Mouse (Mus musculus) midbrain, embryonic 16.5 days (tissue): ENCODE measurements around the gene Tbc1d20. TPM values are rescaled to one million over a fixed set of nuclear protein-coding genes. Genes with fewer than 3 reads are reported as not detected.
A peak's percentile ranks its signal among the peaks of the same experiment; 100 is the strongest.
"Not testable (repeated sequence)": the region's sequence is repeated elsewhere in the genome, so short reads cannot be mapped to it uniquely, and the experiment has no call there.

Source experiments
- ATAC-seq: fragments of 200-750 bp; cut with Nextera tagmentation; 2 replicates; pipeline ENCODE4 v1.8.0; 2017; ENCODE audit warnings: moderate TSS enrichment
- H3K27ac ChIP-seq: fragments of 300-500 bp; sonication (generic); 2 replicates; pipeline ENCODE4 v1.5.1; 2014; ENCODE audit warnings: mild to moderate bottlenecking, low read length, mixed read lengths
- H3K27me3 ChIP-seq: fragments of 300-500 bp; sonication (generic); 2 replicates; pipeline ENCODE4 v1.6.1; 2014; ENCODE audit warnings: low read depth, low read length, mixed read lengths; ENCODE audit not compliant: control insufficient read depth, insufficient read depth
- H3K36me3 ChIP-seq: fragments of 300-500 bp; sonication (generic); 2 replicates; pipeline ENCODE4 v1.6.1; 2014; ENCODE audit warnings: mild to moderate bottlenecking, low read length, moderate library complexity, mixed read lengths; ENCODE audit not compliant: control insufficient read depth, insufficient read depth
- H3K4me1 ChIP-seq: fragments of 300-500 bp; sonication (generic); 2 replicates; pipeline ENCODE4 v1.6.1; 2014; ENCODE audit warnings: mild to moderate bottlenecking, low read length, mixed read lengths; ENCODE audit not compliant: control insufficient read depth, insufficient read depth
- H3K4me2 ChIP-seq: fragments of 300-500 bp; sonication (generic); 2 replicates; pipeline ENCODE4 v1.6.1; 2014; ENCODE audit warnings: mild to moderate bottlenecking, low read length, mixed read lengths
- H3K4me3 ChIP-seq: fragments of 300-500 bp; sonication (generic); 2 replicates; pipeline ENCODE4 v1.5.1; 2014; ENCODE audit warnings: low read depth, mild to moderate bottlenecking, low read length, moderate library complexity, mixed read lengths
- H3K9ac ChIP-seq: fragments of 300-500 bp; sonication (generic); 2 replicates; pipeline ENCODE4 v1.6.1; 2014; ENCODE audit warnings: low read depth, low read length, mixed read lengths
- H3K9me3 ChIP-seq: fragments of 300-500 bp; sonication (generic); replicated peaks from 2 replicates; pipeline ENCODE4 v1.6.1; 2014; ENCODE audit warnings: mild to moderate bottlenecking, low read length, mixed read lengths; ENCODE audit not compliant: control insufficient read depth, poor library complexity, severe bottlenecking
- WGBS: fragments of 180-500 bp; shearing (Covaris S2); extraction: QIAGEN DNeasy Blood & Tissue Kit; methylation state at CpG from one replicate; pipeline ENCODE4 v1.1.7; 2014; 5-methylcytosine and 5-hydroxymethylcytosine counted together
- polyA plus RNA-seq: library from polyadenylated mRNA; unstranded; fragments of >200 nt; fragmentation: Nextera tagmentation; extraction: Ambion mirVana; gene quantifications from 2 replicates; pipeline ENCODE4 v1.2.1, GENCODE M21; 2015

Tbc1d20 gene
- 33.6 and 34.2 TPM in 2 replicates for polyA plus RNA-seq

DNA sequence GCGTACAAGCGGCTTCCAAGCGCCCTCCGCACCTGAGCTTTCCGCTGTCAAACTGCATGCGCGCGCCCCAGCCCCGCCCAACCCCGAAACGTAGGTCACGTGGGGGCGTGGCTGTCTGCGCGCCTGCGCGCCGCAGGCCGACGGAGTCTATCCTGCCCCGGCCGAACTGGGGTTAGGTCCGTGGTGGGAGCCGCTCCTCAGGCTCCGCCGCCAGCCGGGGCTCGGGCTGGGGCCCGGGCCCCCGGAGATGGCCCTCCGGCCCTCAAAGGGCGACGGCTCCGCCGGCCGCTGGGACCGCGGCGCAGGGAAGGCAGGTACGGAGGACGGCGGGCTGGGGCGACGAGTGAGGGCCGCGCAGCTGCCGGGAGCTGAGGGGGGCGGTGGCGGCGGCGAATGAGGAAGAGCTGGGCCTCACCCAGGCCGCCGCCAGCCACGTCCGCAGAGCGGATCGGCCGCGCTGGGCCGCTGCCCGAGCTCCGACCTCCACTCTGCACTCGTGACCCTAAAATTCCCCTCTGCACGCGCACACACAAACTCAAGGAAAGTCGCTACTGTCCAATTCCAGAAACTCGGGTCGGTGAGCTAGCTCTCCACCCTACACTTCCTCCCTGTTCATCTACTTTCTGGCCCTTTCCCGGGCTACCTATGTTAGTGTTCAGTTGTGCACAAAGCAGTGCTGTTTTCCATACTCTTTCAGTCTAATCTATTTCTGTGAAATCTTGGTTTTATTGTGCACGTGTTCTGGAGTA is at the start of gene Tbc1d20:
Tbc1d20 (plus strand) TSS at position 102 of the 749 bp plus-strand sequence.
- Histone ChIP-seq H3K36me3 (no peaks in the 10 kb centered on the region), H3K4me3 (peak within 1 kb of the TSS; percentile 98), H3K4me2 (peak within 1 kb of the TSS; percentile 93), H3K9ac (peak within 1 kb of the TSS; percentile 97), H3K27ac (peak within 1 kb of the TSS; percentile 87), H3K27me3 (no peaks in the 10 kb centered on the region), H3K4me1 (peaks cover 25% of the 10 kb centered on the region), H3K9me3 (no peaks in the 10 kb centered on the region)
- under 1% methylated on average over 65 of the region's 70 CpGs for WGBS
- ATAC-seq = peak; percentile 96

GRCm38 (mm10) chr2:152247213-152247612 is 46.4 kb upstream of the Tbc1d20 start:
- H3K9ac ChIP-seq = no peak overlapping the region
- H3K9me3 ChIP-seq = no peaks in the 10 kb centered on the region
- no peak for ATAC-seq
- H3K36me3 ChIP-seq = peaks cover 4% of the 10 kb centered on the region
- no peak overlapping the region for H3K4me3 ChIP-seq
- no peaks in the 10 kb centered on the region for H3K27me3 ChIP-seq
- WGBS = 83% methylated on average over 1 of the region's 1 CpGs
- no peak overlapping the region for H3K27ac ChIP-seq
- no peaks in the 10 kb centered on the region for H3K4me1 ChIP-seq
- no peak overlapping the region for H3K4me2 ChIP-seq

- H3K4me3 ChIP-seq = no peak overlapping the region
- ATAC-seq = no peak
- 91% methylated on average over 2 of the region's 4 CpGs for WGBS
Measured at GRCm38 (mm10) chr2:152250511-152250910, 43.1 kb upstream of the Tbc1d20 start.

DNA sequence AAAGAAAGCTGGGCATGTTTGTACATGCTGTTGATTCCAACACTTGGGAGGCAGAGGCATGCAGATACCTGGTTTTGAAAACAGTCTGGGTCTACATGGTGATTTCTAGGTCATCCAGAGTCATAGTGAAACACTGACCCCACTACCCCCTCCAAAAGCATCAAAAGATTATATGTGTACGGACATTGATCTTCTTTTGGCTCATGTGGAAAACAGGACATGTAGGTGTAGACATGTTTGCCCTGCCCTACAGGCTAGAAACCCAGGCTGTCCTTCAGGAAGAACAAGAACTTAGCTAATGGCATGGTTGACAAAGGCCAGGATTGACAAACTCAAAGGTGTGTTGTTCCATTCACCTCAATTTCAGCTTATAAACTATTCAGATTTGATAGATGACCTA is 33.9 kb upstream of the Tbc1d20 start:
- H3K27me3 ChIP-seq = no peaks in the 10 kb centered on the region
- ATAC-seq = no peak
- 94% methylated on average over 1 of the region's 1 CpGs for WGBS
- H3K27ac ChIP-seq = no peak overlapping the region
- H3K36me3 ChIP-seq = peaks cover 35% of the 10 kb centered on the region
- no peak overlapping the region for H3K9ac ChIP-seq
- H3K4me2 ChIP-seq = no peak overlapping the region
- H3K9me3 ChIP-seq = no peaks in the 10 kb centered on the region
- H3K4me3 ChIP-seq = no peak overlapping the region
- no peaks in the 10 kb centered on the region for H3K4me1 ChIP-seq

More at GRCm38 (mm10) chr2:152250511-152250910, 43.1 kb upstream of the Tbc1d20 start:
- H3K4me2 ChIP-seq = no peak overlapping the region
- no peaks in the 10 kb centered on the region for H3K4me1 ChIP-seq
- no peak overlapping the region for H3K27ac ChIP-seq
- H3K9ac ChIP-seq = no peak overlapping the region
- H3K36me3 ChIP-seq = peaks cover 21% of the 10 kb centered on the region
- no peaks in the 10 kb centered on the region for H3K27me3 ChIP-seq
- H3K9me3 ChIP-seq = no peaks in the 10 kb centered on the region

DNA sequence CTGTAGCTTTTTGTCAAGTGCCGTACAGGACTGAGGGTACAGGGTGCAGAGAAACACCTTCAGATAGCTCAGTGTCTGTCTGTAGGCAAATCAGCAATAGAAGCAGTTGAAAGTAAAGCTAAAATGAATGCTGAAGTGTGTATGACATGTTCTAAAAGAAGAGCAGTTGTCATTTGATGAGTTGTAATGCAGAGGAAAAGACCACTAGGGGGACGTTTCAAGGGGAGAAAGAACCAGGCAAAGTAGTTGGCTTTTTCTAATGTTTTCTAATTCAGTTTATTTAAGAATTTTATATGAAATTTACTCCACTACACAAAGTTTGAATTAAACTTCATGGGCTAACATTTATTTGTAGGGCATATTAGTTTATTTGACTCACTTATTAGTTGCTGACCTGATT is 20.0 kb upstream of the Tbc1d20 start:
- peaks cover 18% of the 10 kb centered on the region; the same call in 1 of the 2 replicates for H3K36me3 ChIP-seq
- H3K4me1 ChIP-seq = no peaks in the 10 kb centered on the region
- no peak overlapping the region for H3K27ac ChIP-seq
- H3K27me3 ChIP-seq = no peaks in the 10 kb centered on the region
- no peak overlapping the region for H3K4me3 ChIP-seq
- H3K9ac ChIP-seq = no peak overlapping the region
- no peaks in the 10 kb centered on the region for H3K9me3 ChIP-seq
- no peak overlapping the region for H3K4me2 ChIP-seq
- 79% methylated on average over 2 of the region's 2 CpGs for WGBS
- no peak for ATAC-seq

- H3K36me3 ChIP-seq = peaks cover 27% of the 10 kb centered on the region
- H3K4me3 ChIP-seq = no peak overlapping the region
- H3K27ac ChIP-seq = no peak overlapping the region
- no peaks in the 10 kb centered on the region for H3K4me1 ChIP-seq
- no peak for ATAC-seq
- H3K9me3 ChIP-seq = no peaks in the 10 kb centered on the region
- H3K27me3 ChIP-seq = no peaks in the 10 kb centered on the region
- H3K9ac ChIP-seq = no peak overlapping the region
- no peak overlapping the region for H3K4me2 ChIP-seq
- 95% methylated on average over 3 of the region's 3 CpGs for WGBS
Measured at GRCm38 (mm10) chr2:152281407-152281806, 12.2 kb upstream of the Tbc1d20 start.

DNA sequence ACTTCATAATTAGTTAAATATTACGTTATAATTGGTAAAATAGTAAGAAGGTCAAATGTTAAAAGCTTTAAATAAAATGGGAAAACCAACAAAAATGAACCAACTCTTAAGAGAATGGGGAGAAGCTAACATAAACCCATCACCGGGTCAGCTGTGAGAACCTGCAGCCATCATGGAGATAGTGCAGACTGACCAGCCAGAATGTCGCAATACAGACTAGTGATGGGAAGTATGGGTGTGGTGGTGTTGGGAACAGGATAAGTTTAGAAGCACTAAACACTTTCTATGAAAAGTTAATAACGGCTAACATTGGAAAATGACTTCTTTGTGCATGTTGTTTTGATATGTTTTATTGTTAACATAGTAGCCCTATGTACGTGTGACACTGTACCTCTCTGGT is 6.1 kb upstream of the Tbc1d20 start:
- no peaks in the 10 kb centered on the region for H3K4me1 ChIP-seq
- H3K36me3 ChIP-seq = peaks cover 9% of the 10 kb centered on the region; the same call in 1 of the 2 replicates
- H3K4me2 ChIP-seq = no peak overlapping the region
- 93% methylated on average over 5 of the region's 5 CpGs for WGBS
- no peak overlapping the region for H3K4me3 ChIP-seq
- H3K27ac ChIP-seq = no peak overlapping the region
- no peak for ATAC-seq
- H3K9ac ChIP-seq = no peak overlapping the region
- no peaks in the 10 kb centered on the region for H3K27me3 ChIP-seq
- H3K9me3 ChIP-seq = no peaks in the 10 kb centered on the region

- Histone ChIP-seq H3K9me3 (no peaks in the 10 kb centered on the region), H3K4me2 (no peak overlapping the region), H3K36me3 (peaks cover 6% of the 10 kb centered on the region; the same call in 1 of the 2 replicates), H3K9ac (no peak overlapping the region), H3K4me1 (0 out of 2 replicates have a peak, but pooled peaks cover 2% of the 10 kb centered on the region), H3K27ac (no peak overlapping the region), H3K4me3 (no peak overlapping the region), H3K27me3 (no peaks in the 10 kb centered on the region)
- no peak for ATAC-seq
- 84% methylated on average over 8 of the region's 8 CpGs for WGBS
Measured at GRCm38 (mm10) chr2:152288046-152288445, 5.6 kb upstream of the Tbc1d20 start.

DNA sequence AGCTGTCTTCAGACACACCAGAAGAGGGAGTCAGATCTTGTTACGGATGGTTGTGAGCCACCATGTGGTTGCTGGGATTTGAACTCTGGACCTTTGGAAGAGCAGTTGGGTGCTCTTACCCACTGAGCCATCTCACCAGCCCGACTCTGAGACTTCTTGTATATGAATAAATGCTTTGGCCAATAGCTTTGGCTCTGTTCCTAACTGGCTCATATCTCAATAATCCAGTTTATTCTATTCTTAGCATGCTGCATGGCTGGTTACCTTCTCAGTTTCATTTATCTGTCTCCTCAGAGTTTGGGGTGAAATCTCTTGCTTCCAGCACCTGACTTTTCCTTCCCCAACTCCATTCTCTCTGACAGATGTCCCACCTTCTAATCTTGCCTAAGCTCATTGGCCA is 4.0 kb upstream of the Tbc1d20 start:
- not testable (repeated sequence) for H3K27ac ChIP-seq, H3K4me2 ChIP-seq, H3K4me1 ChIP-seq, H3K4me3 ChIP-seq, H3K27me3 ChIP-seq, H3K36me3 ChIP-seq, H3K9ac ChIP-seq, H3K9me3 ChIP-seq, ATAC-seq
- WGBS = 81% methylated on average over 1 of the region's 2 CpGs
